ENCODE assay signal across 7 mouse cellular contexts in the genomic region with DNA sequence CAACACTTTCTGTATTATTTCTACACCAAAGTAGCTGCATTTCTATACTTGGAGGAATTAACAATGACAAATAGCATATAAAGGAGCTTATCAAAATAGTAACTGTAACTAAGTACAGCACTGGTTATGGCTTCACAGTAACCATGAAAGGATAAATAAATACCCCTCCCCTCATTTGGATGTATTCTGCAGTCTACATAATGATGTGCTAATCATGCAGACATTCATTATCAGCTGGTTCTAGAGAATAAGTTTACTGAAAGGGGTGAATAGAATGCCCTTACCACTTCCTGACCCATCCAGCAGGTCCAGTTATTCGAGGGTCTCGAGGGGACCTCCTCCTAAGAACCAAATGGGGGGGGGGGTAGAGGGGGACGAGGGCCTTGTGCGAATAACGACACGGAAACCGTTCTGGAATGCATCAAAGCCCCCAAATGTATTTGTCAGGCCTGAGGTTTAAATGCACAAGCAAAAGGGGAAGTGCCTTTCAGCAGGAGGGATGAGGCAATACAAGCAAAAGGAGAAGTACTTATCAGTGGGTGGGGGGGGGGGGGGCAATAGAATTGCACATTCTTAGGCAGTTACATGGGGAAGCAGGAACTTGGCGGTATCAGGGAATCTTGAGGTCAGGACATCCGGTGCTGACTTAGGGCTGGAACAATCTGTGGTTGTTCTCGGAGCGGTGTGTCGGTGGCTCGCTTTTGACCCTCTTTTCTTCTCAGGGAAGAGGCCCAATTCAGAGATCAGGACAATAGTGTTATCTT.
A peak's percentile ranks its signal among the peaks of the same experiment; 100 is the strongest.
DNase-seq lines count a peak whose midpoint lies in the region; ATAC-seq and TF ChIP-seq lines count a peak whose summit lies in the region.
"Not testable (repeated sequence)": the region's sequence is repeated elsewhere in the genome, so short reads cannot be mapped to it uniquely, and the experiment has no call there.

No protein-coding gene starts in this region.

- H3K4me2 ChIP-seq in myocyte (ENCODE audit: low read depth): peak overlapping the region; percentile 75

- H3K36me3 ChIP-seq in myocyte (ENCODE audit: control insufficient read depth, insufficient read depth); splenic B cell, adult 2 months (ENCODE audit: control insufficient read depth, insufficient read depth, low read length, poor library complexity, severe bottlenecking): not testable (repeated sequence)

- TF ChIP-seq POLR2A in myocyte (IDR thresholded peaks at IDR 0.05; ENCODE audit: insufficient read length, low read depth): not testable (repeated sequence)

- H3ac ChIP-seq in myocyte (ENCODE audit: control insufficient read depth, insufficient read length): not testable (repeated sequence)

- intact Hi-C loops in heart, postnatal 36 days (cut with DNase I); left cerebral cortex, postnatal 14 days (cut with DNase I): not testable (repeated sequence)

- ATAC-seq in CD4-positive, CD25-positive, alpha-beta regulatory T cell, adult 4 months: peak; percentile 21
- peak; percentile 51 for ATAC-seq in granulocyte monocyte progenitor cell, adult 5-6 weeks (replicated peaks; ENCODE audit: poor library complexity, severe bottlenecking)

- peak; percentile 17 to 21 for DNase-seq in heart, postnatal 36 days
- peak; percentile 8 to 11 for DNase-seq in left cerebral cortex, postnatal 14 days (ENCODE audit: low spot score in 2 of 2)
- peak; percentile 1 for DNase-seq in lung, postnatal 14 days
- DNase-seq in splenic B cell, adult 2 months (ENCODE audit: low read depth, low spot score): peak; percentile 52

- not testable (repeated sequence) for H3K79me2 ChIP-seq in myocyte (ENCODE audit: control insufficient read depth, insufficient read depth)

- peak overlapping the region; percentile 3 for H3K4me3 ChIP-seq in myocyte

- H3K27me3 ChIP-seq in myocyte (ENCODE audit: control insufficient read depth, insufficient read depth, insufficient read length); splenic B cell, adult 2 months (ENCODE audit: control insufficient read depth, insufficient read depth, low read length, poor library complexity, severe bottlenecking): not testable (repeated sequence)

TF ChIP-seq in myocyte, 11 proteins besides CTCF, POLR2A, EP300 and RAD21:
- peak; percentile 67; the same call in 1 of the 2 replicates for TF ChIP-seq CEBPB (IDR thresholded peaks at IDR 0.05; ENCODE audit: insufficient read depth, poor library complexity, severe bottlenecking)

Comparison
In these comparisons a context has a peak if more than half of its experiments do, and no peak if none do; other contexts are left out.
1. Peak in every context shown above with its lines: DNase-seq, ATAC-seq and H3K4me3 ChIP-seq.
2. DNase-seq: peak in every context shown above with its lines; median percentile 52 in splenic B cell, adult 2 months; 19 in heart, postnatal 36 days; 10 in left cerebral cortex, postnatal 14 days; 1 in lung, postnatal 14 days.